Mouse (Mus musculus) embryonic stem cell, embryonic (primary cell): ENCODE data around the gene Ankrd24.

Experiments used
- CTCF ChIA-PET, 4 experiments: fragments of 300-600 bp in 2 of 4; fragments of 350-600 bp in 2 of 4; sonication (Branson Sonifier 250); formaldehyde crosslinking; loops; one replicate each; lab custom pipeline; 2022; ENCODE audit warnings: inconsistent platforms in 2 of 4; lab: Charles Lee
- POLR2A ChIA-PET, 4 experiments: fragments of 300-600 bp in 2 of 4; fragments of 350-600 bp in 2 of 4; sonication (Branson Sonifier 250); formaldehyde crosslinking; loops; one replicate each; lab custom pipeline; 2022; ENCODE audit warnings: antibody characterized with exemption in 4 of 4, inconsistent platforms in 1 of 4; lab: Charles Lee

Gene Ankrd24

GRCm38 (mm10) chr10:81626994-81627835 lies 1.1 kb upstream of the Ankrd24 start, which contains the start of gene Sirt6:
Gene Sirt6, minus strand, starts transcription at chr10:81627797.
- ChIA-PET CTCF (interaction anchor here in 1 of 4 experiments (0.9 to 3.7 kb wide), 2 partner anchors 24 to 76 kb away, joined by 3 to 15 read pairs; no protein-coding TSS in a partner anchor), POLR2A (interaction anchor here (0.5 to 6.4 kb wide), 30 partner anchors 9 to 421 kb away, joined by 3 to 54 read pairs (median 4); partner anchors contain the start of genes BC025920 (in 1 of the 4), Gm10778 (in 1 of the 4), Tle6 (in 1 of the 4) and Zfp873 (in 1 of the 4))

GRCm38 (mm10) chr10:81627836-81628220 lies 512 bp upstream of the Ankrd24 start:
- ChIA-PET POLR2A (interaction anchor here (0.6 to 6.4 kb wide), 18 partner anchors 8 to 307 kb away, joined by 3 to 54 read pairs (median 4); partner anchors contain the start of gene Gna11 (in 1 of the 4)), CTCF (interaction anchor here in 1 of 4 experiments (0.9 to 3.7 kb wide), 2 partner anchors 25 to 77 kb away, joined by 3 to 15 read pairs; no protein-coding TSS in a partner anchor)

- POLR2A ChIA-PET = interaction anchor here (0.5 to 7.2 kb wide), 25 partner anchors 9 to 1127 kb away, joined by 3 to 64 read pairs (median 4); partner anchors contain the start of genes Cactin (in 1 of the 4), Gm10778 (in 1 of the 4) and Zfp873 (in 1 of the 4)
- CTCF ChIA-PET = interaction anchor here in 3 of 4 experiments (0.7 to 1.5 kb wide), 9 partner anchors 9 to 341 kb away, joined by 3 to 6 read pairs (median 3); partner anchors contain the start of gene Pip5k1c (in 1 of the 3)
Measured at GRCm38 (mm10) chr10:81633253-81634099, 5.1 kb downstream of the Ankrd24 start.

- POLR2A ChIA-PET = interaction anchor here in 2 of 4 experiments (0.5 to 7.2 kb wide), 7 partner anchors 8 to 23 kb away, joined by 3 to 64 read pairs (median 4); partner anchors contain the start of gene Sirt6 (in 1 of the 2)
- CTCF ChIA-PET = interaction anchor here in 1 of 4 experiments (1.0 kb wide), 1 partner anchor 25 kb away, joined by 3 read pairs; no protein-coding TSS in a partner anchor
Measured at GRCm38 (mm10) chr10:81636338-81636737, 8.0 kb downstream of the Ankrd24 start.

GRCm38 (mm10) chr10:81638101-81638500 lies 9.8 kb downstream of the Ankrd24 start:
- ChIA-PET CTCF (interaction anchor here in 2 of 4 experiments (0.5 to 0.9 kb wide), 2 partner anchors 10 to 18 kb away, joined by 3 read pairs; no protein-coding TSS in a partner anchor), POLR2A (interaction anchor here in 1 of 4 experiments (0.5 kb wide), 1 partner anchor 14 kb away, joined by 3 read pairs; no protein-coding TSS in a partner anchor)

- ChIA-PET POLR2A (interaction anchor here in 2 of 4 experiments (0.5 to 5.7 kb wide), 4 partner anchors 14 to 239 kb away, joined by 3 to 54 read pairs (median 17); partner anchors contain the start of genes Ankrd24 (in 2 of the 2) and Sirt6 (in 2 of the 2)), CTCF (interaction anchor here in 2 of 4 experiments (0.6 to 2.6 kb wide), 3 partner anchors 76 to 90 kb away, joined by 3 to 5 read pairs (median 4); no protein-coding TSS in a partner anchor)
Measured at GRCm38 (mm10) chr10:81640825-81641224, 12.5 kb downstream of the Ankrd24 start.

- CTCF ChIA-PET = interaction anchor here in 2 of 4 experiments (0.5 to 2.6 kb wide), 6 partner anchors 8 to 90 kb away, joined by 3 to 8 read pairs (median 4); no protein-coding TSS in a partner anchor
- POLR2A ChIA-PET = interaction anchor here in 2 of 4 experiments (0.5 to 6.3 kb wide), 7 partner anchors 9 to 240 kb away, joined by 3 to 64 read pairs (median 13); partner anchors contain the start of genes Ankrd24 (in 2 of the 2) and Sirt6 (in 2 of the 2)
Measured at GRCm38 (mm10) chr10:81641566-81641965, 13.2 kb downstream of the Ankrd24 start.

- POLR2A ChIA-PET = interaction anchor here in 3 of 4 experiments (0.9 to 6.3 kb wide), 13 partner anchors 9 to 536 kb away, joined by 3 to 64 read pairs (median 9); partner anchors contain the start of genes Ankrd24 (in 2 of the 3) and Sirt6 (in 2 of the 3)
Measured at GRCm38 (mm10) chr10:81641978-81642647, 13.8 kb downstream of the Ankrd24 start.

GRCm38 (mm10) chr10:81642648-81643448 lies 14.5 kb downstream of the Ankrd24 start:
- ChIA-PET CTCF (interaction anchor here in 2 of 4 experiments (0.9 to 2.5 kb wide), 10 partner anchors 9 to 140 kb away, joined by 3 to 8 read pairs (median 3); no protein-coding TSS in a partner anchor), POLR2A (interaction anchor here (0.5 to 6.3 kb wide), 49 partner anchors 7 to 1216 kb away, joined by 3 to 64 read pairs (median 4); partner anchors contain the start of genes Sirt6 (in 4 of the 4), Ankrd24 (in 3 of the 4), 1190007I07Rik (in 1 of the 4) and AU041133 (in 1 of the 4))

More at GRCm38 (mm10) chr10:81641978-81642647, 13.8 kb downstream of the Ankrd24 start:
- CTCF ChIA-PET = interaction anchor here in 2 of 4 experiments (0.5 to 2.6 kb wide), 6 partner anchors 8 to 91 kb away, joined by 3 to 8 read pairs (median 4); no protein-coding TSS in a partner anchor

- CTCF ChIA-PET = interaction anchor here in 3 of 4 experiments (0.6 to 2.5 kb wide), 12 partner anchors 8 to 359 kb away, joined by 3 to 8 read pairs (median 3); no protein-coding TSS in a partner anchor
- POLR2A ChIA-PET = interaction anchor here (0.5 to 6.3 kb wide), 49 partner anchors 8 to 1215 kb away, joined by 3 to 64 read pairs (median 4); partner anchors contain the start of genes Sirt6 (in 4 of the 4), Ankrd24 (in 3 of the 4), 1190007I07Rik (in 1 of the 4) and AU041133 (in 1 of the 4)
Measured at GRCm38 (mm10) chr10:81643449-81644055, 15.2 kb downstream of the Ankrd24 start.

GRCm38 (mm10) chr10:81644162-81644561 lies 15.8 kb downstream of the Ankrd24 start:
- CTCF ChIA-PET = interaction anchor here in 3 of 4 experiments (0.6 to 2.5 kb wide), 11 partner anchors 11 to 1205 kb away, joined by 3 to 9 read pairs (median 4); no protein-coding TSS in a partner anchor

GRCm38 (mm10) chr10:81644716-81645115 lies 16.4 kb downstream of the Ankrd24 start:
- POLR2A ChIA-PET = interaction anchor here in 2 of 4 experiments (1.5 to 6.3 kb wide), 11 partner anchors 8 to 404 kb away, joined by 5 to 64 read pairs (median 10); partner anchors contain the start of genes Ankrd24 (in 2 of the 2), Sirt6 (in 2 of the 2) and Zfp873 (in 1 of the 2)
- CTCF ChIA-PET = interaction anchor here in 3 of 4 experiments (0.7 to 1.5 kb wide), 5 partner anchors 11 to 1205 kb away, joined by 3 to 9 read pairs (median 4); no protein-coding TSS in a partner anchor

More at GRCm38 (mm10) chr10:81644162-81644561, 15.8 kb downstream of the Ankrd24 start:
- POLR2A ChIA-PET = interaction anchor here (0.7 to 6.3 kb wide), 37 partner anchors 8 to 1214 kb away, joined by 3 to 64 read pairs (median 5); partner anchors contain the start of genes Sirt6 (in 4 of the 4), Ankrd24 (in 3 of the 4), 1190007I07Rik (in 1 of the 4) and AU041133 (in 1 of the 4)

- POLR2A ChIA-PET = interaction anchor here in 2 of 4 experiments (2.8 to 6.3 kb wide), 5 partner anchors 12 to 74 kb away, joined by 10 to 64 read pairs (median 33); partner anchors contain the start of genes Ankrd24 (in 2 of the 2) and Sirt6 (in 2 of the 2)
- CTCF ChIA-PET = interaction anchor here in 1 of 4 experiments (0.6 kb wide), 1 partner anchor 93 kb away, joined by 4 read pairs; no protein-coding TSS in a partner anchor
Measured at GRCm38 (mm10) chr10:81645391-81645790, 17.1 kb downstream of the Ankrd24 start.
